Mouse (Mus musculus): ENCODE data around the gene Mid1ip1. TPM values are rescaled to one million over a fixed set of nuclear protein-coding genes. Genes with fewer than 3 reads are reported as not detected.

Mid1ip1 gene
- total RNA-seq (2023), result 24.5 to 39.7 TPM (median 27.0 TPM) in 4 replicates

DNA sequence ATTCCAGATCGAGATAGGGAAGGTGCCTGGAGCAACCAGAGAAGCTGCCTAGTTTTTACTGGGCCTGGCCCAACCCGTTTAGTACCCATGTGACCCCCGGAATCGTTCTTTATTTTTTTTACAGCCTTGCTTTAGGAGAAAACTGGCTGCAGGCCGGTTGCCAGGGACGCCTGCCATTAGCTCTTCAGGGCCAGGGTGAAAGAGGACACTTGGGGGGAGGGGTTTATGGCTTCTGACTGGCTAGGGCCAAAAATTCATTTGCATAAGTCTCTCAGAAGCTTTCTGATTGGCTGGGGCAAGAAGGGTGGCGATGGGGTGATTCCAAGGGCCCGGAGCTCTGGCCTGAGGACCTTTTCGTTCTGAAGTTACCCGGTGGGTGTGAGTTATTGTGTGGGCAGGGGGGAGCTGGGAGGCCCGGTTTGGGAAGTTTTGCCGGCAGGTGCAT lies at the start of gene Mid1ip1:
Mid1ip1 (plus strand) TSS at position 318 of the 445 bp plus-strand sequence.

Other genes with a start within 250 kb of the Mid1ip1 start
- gene Tspan7, start 229.9 kb upstream of the Mid1ip1 start, total RNA-seq (2023), result not detected in 4 replicates

Data from B cell, adult 62 days (primary cell).